Mouse (Mus musculus) frontal cortex, postnatal 36 days (tissue): ENCODE measurements at regions not wholly inside any gene's neighbourhood (a gene's known extent, or its start where the extent isn't known, plus 50 kb on each side); places are given as distances from the start of the nearest gene placed in this dataset.
"Not testable (repeated sequence)": the region's sequence is repeated elsewhere in the genome, so short reads cannot be mapped to it uniquely, and the experiment has no call there.

Source experiments
- DNase-seq, 2 experiments: peaks; one replicate each; pipeline ENCODE4 v3.0.0; 2022; ENCODE audit warnings: low spot score in 2 of 2

- no peak for DNase-seq
Measured at GRCm38 (mm10) chr13:44663062-44663461, 66.2 kb upstream of the Jarid2 start.

GRCm38 (mm10) chr13:44663730-44664129 lies 65.5 kb upstream of the Jarid2 start:
- DNase-seq: no peak

- no peak for DNase-seq
Measured at GRCm38 (mm10) chr13:44669761-44670160, 59.5 kb upstream of the Jarid2 start.

- peak; percentile 20 to 31 for DNase-seq
Measured at GRCm38 (mm10) chr13:44673337-44673966, 55.8 kb upstream of the Jarid2 start.

- no peak for DNase-seq
Measured at GRCm38 (mm10) chr13:44673967-44674357, 55.3 kb upstream of the Jarid2 start.

- no peak for DNase-seq
Measured at GRCm38 (mm10) chr13:44674926-44675650, 54.2 kb upstream of the Jarid2 start.

- DNase-seq: no peak
Measured at GRCm38 (mm10) chr13:44676041-44676440, 53.2 kb upstream of the Jarid2 start.

- no peak for DNase-seq
Measured at GRCm38 (mm10) chr13:44678121-44678520, 51.2 kb upstream of the Jarid2 start.

- not testable (repeated sequence) for DNase-seq
Measured at GRCm38 (mm10) chr13:44679457-44679856, 49.8 kb upstream of the Jarid2 start.
